Mouse (Mus musculus) natural killer cell, adult 2 months (primary cell): ENCODE results near the gene Cxcr3.

ENCODE experiments used
- DNase-seq, 2 experiments: peaks; one replicate each; pipeline ENCODE4 v3.0.0; 2022; ENCODE audit warnings: low spot score in 2 of 2

The Cxcr3 gene

DNA sequence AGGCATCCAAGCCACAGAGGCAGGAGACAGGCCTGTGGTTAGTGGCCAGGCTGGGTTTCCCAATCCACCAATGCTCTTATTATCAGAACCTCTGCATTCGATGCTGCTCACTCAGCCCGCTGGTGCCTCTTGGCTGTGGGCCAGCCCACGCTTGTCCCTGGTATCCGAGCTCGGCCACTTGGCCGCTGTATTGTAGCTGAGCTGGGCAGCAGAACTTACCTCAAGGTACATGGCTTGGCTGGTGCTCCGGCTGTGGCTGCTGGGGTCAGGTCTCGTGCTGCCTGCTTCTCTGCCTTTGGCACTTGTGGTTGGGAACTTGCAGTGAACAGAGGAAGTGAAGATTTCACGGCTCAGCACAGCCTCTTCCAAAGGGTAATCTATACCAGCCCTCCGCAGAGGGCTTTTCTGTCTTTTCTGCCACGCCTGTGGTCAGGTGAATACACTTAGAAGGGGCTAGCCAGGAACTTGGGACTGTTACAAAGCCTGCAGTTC is at the start of gene Cxcr3:
Gene Cxcr3 (minus strand): TSS at position 442 of the 492 bp plus-strand sequence.
- peak; percentile 63 to 67 for DNase-seq

DNA sequence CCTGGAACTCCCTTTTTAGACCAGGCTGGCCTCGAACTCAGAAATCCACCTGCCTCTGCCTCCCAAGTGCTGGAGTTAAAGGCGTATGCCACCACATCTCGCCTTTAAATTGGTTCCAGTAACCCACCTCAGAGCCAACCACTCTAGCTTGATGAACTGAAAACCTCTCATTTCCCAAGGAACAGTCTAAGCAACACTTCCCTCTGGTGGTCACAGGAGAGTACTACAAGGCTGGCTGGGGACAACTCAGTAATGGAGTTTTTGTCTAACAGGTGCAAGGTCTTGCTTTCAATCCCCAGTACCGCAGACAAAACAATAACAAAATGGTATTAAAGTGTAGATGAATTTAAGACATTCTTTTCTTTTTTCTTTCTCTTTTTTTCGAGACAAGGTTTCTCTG is 38.0 kb upstream of the Cxcr3 start:
- peak; percentile 60 to 65 for DNase-seq

GRCm38 (mm10) chrX:101770307-101770706 is 36.2 kb upstream of the Cxcr3 start:
- DNase-seq: peak in 1 of 2 experiments; percentile 30

DNA sequence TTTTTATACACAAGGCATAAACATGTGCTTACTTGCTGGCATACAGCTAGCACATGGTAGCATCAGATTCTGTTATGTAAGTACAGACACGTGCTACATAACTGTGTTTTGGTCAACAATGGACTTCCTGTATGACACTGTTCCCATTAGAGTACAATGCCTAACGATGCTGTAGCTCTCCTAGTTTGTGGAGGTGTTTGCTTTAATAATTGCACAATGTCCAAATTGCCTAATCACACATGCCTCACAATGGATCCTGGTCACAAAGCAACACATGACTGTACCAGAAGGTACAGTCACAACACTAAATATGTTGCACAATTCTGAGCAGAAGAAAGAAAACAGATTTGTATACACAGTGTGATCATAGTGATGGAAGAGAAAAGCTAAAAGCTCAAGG is 35.4 kb upstream of the Cxcr3 start:
- DNase-seq: no peak

DNA sequence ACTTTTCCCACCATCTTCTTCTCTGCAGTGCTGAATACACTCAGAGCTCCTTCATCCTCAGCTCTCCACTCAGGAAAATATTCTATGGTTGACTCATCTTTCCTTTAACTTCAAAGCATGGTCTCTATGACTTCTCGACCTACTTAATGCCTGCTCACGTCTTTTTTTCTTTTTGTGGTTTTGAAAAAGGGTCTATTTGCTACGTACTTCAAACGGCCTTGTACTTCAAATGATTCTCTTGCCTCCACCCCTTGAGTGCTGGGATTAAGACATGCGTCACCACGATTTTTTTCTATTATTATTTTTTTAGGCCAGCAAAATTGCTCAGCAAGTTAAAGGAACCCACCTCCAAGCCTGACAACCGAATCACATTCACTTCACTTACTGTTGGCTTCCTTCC is 33.2 kb upstream of the Cxcr3 start:
- no peak for DNase-seq

DNA sequence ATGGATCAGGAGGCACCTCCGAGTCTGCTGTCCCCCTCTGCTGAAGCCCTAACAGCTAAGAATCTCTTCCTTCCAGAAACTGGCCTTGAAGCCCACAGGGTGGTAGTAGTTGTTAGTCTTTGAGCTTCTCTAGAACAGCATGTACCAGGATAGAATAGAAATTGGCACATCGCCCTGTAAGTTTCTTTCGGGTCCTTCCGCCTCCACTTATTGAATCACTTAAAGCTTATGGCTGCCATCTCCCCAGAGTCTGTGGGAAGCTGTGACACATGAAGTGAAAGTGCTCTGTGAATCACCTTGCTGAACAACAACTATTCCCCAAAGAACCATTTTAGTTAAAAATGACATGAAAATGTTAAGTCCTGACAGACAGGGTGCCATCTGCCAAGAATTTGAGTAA is 31.0 kb upstream of the Cxcr3 start:
- DNase-seq: no peak

DNA sequence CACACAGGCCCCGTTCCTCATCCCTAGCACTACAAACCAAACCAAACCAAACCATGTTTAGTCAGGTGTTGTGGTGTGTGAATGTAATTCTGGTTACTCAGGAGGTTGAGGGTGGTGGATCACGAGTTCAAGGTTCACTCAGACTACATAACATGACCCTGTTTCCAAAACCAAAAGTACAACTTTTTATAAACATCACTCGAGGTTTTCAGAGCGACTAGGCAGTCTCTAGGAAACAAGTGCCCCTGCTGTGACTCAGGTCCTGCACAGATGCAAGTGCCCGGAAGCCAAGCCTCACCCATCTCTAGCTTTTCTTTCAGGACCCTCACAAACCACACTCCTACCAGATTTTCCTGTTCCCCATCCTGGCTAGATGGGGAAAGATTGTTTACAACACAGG is 30.6 kb upstream of the Cxcr3 start:
- DNase-seq: no peak

DNA sequence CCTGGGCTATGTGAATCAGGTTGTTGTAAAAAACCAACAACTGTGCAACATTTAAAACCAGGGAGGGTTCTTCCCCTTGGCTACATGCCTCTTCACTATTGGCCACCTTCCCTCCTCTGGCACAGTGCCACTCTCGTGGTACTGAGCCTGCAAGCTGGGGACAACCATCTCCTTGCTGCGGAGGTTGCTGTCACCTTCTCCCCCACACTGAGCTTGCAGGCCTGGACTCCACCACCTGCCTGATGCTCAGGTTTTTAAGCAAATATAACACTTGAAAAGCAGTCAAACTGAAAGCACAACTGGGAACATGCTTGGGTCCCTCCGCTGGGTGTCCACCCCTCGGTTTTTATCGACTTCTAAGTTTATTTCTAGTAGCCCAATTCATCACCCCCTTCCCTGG is 20.4 kb upstream of the Cxcr3 start:
- DNase-seq: no peak

- no peak for DNase-seq
Observed at GRCm38 (mm10) chrX:101750144-101750543, 16.1 kb upstream of the Cxcr3 start.

GRCm38 (mm10) chrX:101741064-101741433 is 7.0 kb upstream of the Cxcr3 start:
- no peak for DNase-seq

DNA sequence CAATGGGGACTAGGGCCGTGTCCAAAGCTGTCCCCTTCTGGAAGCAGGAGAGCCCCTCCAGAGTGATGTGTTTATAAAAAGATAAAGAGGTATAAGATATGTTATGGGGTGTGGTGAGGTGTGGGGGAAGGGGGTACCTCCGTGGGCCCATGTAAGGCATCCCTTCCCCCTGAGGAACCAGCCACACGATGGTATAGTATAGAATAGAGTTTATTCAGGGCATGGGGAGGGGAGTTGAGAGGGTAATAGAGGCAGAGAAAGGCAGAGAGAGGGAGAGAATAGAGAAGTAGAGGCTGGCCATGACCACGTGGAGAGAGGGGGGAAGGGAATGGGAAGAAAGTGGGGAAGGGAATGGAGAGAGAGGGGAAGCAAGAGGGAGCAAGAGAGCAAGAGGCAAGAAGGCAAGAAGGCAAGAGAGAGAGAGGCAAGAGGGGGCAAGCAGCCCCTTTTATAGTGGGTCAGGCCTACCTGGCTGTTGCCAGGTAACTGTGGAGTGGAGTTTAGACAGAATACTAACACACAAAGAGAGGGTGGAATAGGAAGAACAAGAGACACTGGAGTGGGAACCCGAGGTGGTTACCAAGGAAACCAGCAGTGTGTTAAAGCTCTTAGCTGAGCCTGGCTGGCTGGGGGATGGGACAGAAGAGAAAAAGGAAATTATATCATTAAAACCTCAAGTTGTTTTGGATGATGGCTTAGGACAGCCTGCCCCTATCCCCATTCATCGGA is 6.4 kb upstream of the Cxcr3 start:
- DNase-seq: no peak

- DNase-seq: peak; percentile 33 to 62
Observed at GRCm38 (mm10) chrX:101737201-101737600, 3.1 kb upstream of the Cxcr3 start.

DNA sequence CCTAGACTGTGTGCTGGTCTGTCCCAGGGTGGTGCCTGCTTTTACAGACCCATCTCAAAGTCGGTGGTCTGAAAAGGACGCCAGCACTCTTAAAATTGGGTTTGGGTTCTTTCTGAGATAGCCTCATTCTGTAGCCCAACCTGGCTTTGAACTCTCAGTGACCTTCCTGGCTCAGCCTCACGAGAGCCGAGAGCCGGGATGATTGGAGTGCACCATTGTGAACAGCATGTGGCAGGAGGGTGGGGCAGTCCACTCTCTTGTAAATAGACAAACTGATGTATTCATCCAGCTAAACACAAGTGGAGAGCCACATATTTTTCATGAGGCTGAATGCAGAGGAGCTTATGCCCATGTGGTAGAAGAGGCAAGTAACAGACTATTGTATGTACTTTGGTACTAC is 912 bp upstream of the Cxcr3 start:
- no peak for DNase-seq

GRCm38 (mm10) chrX:101733288-101733687 is 781 bp downstream of the Cxcr3 start:
- no peak for DNase-seq

- DNase-seq: no peak
Observed at GRCm38 (mm10) chrX:101732644-101733043, 1.4 kb downstream of the Cxcr3 start.

- DNase-seq: no peak
Observed at GRCm38 (mm10) chrX:101730010-101730409, 4.1 kb downstream of the Cxcr3 start.

DNA sequence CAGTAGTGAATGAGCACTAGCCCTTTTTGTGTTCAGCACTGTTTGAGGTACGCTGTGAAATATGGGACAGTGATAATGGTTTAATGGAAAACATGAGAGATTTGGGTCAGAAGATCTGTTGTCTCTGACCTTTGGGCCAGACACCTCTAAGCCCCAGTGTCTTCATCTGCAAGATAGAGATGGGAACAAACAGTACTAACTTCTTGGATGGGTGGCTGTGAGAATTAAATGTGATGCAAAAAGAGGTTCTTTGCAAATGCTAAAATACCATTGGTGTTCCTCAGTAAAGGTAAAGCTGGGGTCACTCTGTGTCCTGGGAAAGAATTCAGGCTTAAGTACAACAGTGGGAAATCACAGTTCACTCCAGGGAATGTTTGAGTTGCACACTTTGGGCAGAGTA is 13.7 kb downstream of the Cxcr3 start:
- DNase-seq: no peak

GRCm38 (mm10) chrX:101705111-101705510 is 29.0 kb downstream of the Cxcr3 start:
- no peak for DNase-seq

GRCm38 (mm10) chrX:101698232-101698631 is 35.8 kb downstream of the Cxcr3 start:
- no peak for DNase-seq

- DNase-seq: no peak
Observed at GRCm38 (mm10) chrX:101697537-101697936, 36.5 kb downstream of the Cxcr3 start.

- DNase-seq: no peak
Observed at GRCm38 (mm10) chrX:101695686-101696085, 38.4 kb downstream of the Cxcr3 start.
